Mouse (Mus musculus): ENCODE results near the gene Creb3l4.

Creb3l4 gene

GRCm38 (mm10) chr3:90195644-90196043, 47.7 kb downstream of the Creb3l4 start:
- DNase-seq (ENCODE audit: low read depth in 1 of 2, low spot score in 2 of 2), result no peak

DNA sequence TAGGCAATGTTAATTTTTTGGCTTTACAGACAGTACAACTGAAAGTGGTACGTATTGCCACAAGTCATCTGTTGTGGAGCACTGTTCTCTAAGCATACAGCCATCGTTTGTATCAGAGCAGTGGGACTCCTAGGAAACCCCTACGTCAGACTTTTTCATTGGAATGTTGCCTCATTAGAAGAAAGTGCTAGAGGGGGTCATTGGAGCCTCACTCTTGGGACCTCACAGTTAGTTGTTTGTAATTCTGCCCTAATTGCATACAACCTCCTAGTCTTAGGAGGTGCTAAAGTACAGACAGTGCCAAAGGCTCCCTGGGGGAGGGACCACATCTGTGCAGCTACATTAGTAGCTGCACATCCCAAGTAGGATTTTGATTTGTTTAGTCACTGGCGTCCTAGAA, 48.6 kb downstream of the Creb3l4 start:
- no peak for DNase-seq (ENCODE audit: low read depth in 1 of 2, low spot score in 2 of 2)

DNA sequence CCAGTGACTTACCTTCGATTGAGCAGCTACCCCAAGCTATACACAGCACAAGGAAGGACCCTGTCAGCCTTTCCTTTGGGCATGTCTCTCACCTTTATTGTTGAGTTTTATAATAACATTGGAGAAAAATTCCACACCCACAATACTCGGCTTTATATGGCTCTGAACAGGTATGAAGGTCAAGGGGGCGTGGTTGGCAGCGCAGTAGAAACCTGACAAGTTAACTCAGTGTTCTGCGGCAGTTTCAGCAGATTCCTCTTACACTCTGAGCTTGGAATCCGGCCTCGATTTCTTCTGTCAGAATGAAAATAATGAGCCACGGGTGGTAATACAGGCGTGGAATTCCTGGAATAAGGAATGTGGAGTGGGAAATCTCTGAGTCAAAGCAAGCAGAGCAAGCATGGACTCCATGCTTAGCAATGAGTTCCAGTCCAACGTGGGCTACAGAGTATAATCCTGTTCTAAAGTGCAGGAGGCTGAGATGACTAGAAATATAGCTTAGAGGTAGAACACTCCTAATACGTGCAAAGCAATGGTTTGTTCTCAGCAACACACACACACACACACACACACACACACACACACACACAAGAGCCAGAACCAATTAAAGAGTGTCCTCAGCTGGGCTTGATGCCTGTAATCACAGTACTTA, 52.3 kb downstream of the Creb3l4 start:
- no peak for DNase-seq (ENCODE audit: low read depth in 1 of 2, low spot score in 2 of 2)
